Mouse (Mus musculus): ENCODE measurements around the gene Akr1c19. TPM values are rescaled to one million over a fixed set of nuclear protein-coding genes. Genes with fewer than 3 reads are reported as not detected.
"Not testable (repeated sequence)": the region's sequence is repeated elsewhere in the genome, so short reads cannot be mapped to it uniquely, and the experiment has no call there.

The Akr1c19 gene
- total RNA-seq, 2 experiments from 2014 or later: 3.1 to 7.4 TPM

- no peak for DNase-seq (ENCODE audit: low spot score in 2 of 2)
Measured at GRCm38 (mm10) chr13:4265047-4265446, 36.5 kb downstream of the Akr1c19 start.

GRCm38 (mm10) chr13:4265455-4265854 lies 37.0 kb downstream of the Akr1c19 start:
- DNase-seq (ENCODE audit: low spot score in 2 of 2): not testable (repeated sequence)

- DNase-seq (ENCODE audit: low spot score in 2 of 2): no peak
Measured at GRCm38 (mm10) chr13:4270860-4271259, 42.4 kb downstream of the Akr1c19 start.

DNA sequence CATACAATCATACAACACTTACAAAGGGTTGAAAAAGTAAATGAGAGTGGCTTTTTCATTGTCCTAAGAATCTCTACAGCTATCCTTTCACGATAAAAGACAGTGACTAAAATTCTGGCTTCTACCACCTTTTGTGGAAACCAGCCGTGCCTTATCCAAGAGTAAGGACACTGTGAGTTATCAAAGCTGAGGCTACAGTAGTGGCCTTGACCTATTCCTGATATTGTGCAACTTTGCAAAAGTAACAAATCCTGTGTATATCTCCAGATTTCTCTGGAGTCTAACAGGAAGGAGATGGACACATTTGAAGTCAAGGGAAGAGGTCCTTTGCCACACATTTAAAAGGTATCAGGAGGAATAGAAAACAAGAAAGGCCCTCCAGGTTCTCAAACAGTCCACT lies 49.0 kb downstream of the Akr1c19 start:
- DNase-seq (ENCODE audit: low spot score in 2 of 2): no peak

DNA sequence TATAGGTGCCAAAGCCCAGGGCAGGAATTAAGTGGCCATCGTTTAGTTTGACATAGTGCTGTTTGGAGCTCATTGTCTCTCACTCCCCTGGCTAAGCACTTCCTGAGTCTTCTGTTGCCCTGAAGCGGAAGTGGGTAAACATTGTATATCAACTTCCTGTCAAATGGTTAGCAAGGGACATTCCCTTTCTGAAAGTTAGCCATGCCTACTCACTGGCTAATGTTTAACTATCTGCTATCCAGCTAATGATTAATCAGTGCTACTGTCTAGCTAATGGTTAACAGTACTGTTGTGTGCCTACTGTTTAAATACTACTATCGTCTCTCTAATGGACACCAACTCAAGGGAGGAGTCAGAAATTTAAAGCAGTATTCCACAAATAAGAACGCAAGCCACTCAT lies 50.8 kb downstream of the Akr1c19 start, which contains the start of gene Akr1c12:
Akr1c12 (minus strand) TSS at position 150 of the 400 bp plus-strand sequence.
- DNase-seq (ENCODE audit: low spot score in 2 of 2): no peak

- no peak for DNase-seq (ENCODE audit: low spot score in 2 of 2)
Measured at GRCm38 (mm10) chr13:4281471-4282412, 53.2 kb downstream of the Akr1c19 start.

GRCm38 (mm10) chr13:4296991-4297390 lies 68.5 kb downstream of the Akr1c19 start:
- no peak for DNase-seq (ENCODE audit: low spot score in 2 of 2)

Other genes starting within 250 kb of the Akr1c19 start
- 10 to 100 TPM in 1 of 2 experiments, 1 to 10 TPM in 1; 2.5 to 14.8 TPM for gene Akr1c14, start 179.7 kb upstream of the Akr1c19 start, total RNA-seq (2021)
- 100 to 1,000 TPM; 255 to 446 TPM for gene Akr1c18, start 78.0 kb upstream of the Akr1c19 start, total RNA-seq (2021)
- 10 to 100 TPM; 17.4 to 21.2 TPM for gene Akr1c13, start 37.5 kb upstream of the Akr1c19 start, total RNA-seq (2021)
- 1 to 10 TPM in 1 of 2 experiments, under 1 TPM in 1; 0.92 to 2.0 TPM for gene Akr1c12, start 50.7 kb downstream of the Akr1c19 start, total RNA-seq (2021)
- gene Akr1c6, start 205.6 kb downstream of the Akr1c19 start, total RNA-seq (2021): 10 to 100 TPM in 1 of 2 experiments, under 1 TPM in 1; 0.56 to 15.0 TPM

All from adrenal gland, postnatal 4 days (tissue).